In the genomic region with DNA sequence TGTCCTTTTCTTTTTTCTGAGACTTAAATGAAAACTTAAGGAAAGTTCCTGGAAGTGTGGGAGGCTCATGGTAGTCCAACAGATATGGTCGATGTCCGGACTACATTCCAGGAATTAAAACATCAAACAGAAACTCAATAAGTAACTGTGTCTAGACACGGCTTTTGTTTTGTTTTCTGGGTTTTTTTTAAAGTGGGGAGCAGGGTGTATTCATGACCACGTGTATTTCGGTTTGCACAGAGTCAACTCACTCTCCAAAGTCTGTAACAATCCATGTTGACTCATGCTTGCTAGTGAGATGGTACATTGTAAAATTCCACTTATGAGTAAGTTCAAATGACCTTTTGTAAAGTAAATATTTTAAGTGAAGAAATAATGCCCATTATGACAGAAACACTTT, we compare ENCODE assay signal across 24 mouse cellular contexts.
"Had no signal": no experiment of that assay in that cellular context is flagged by ENCODE, and none has a peak within 500 bp of the region (broad histone marks: within the 10 kb centered on the region; RNA-seq: fewer than 3 reads in every experiment).

No protein-coding gene starts in this region.

- H3K4me1 ChIP-seq: limb, embryonic 10.5 days; limb, embryonic 13.5 days; liver, embryonic 12.5 days; liver, embryonic 15.5 days; lung, embryonic 15.5 days; megakaryocyte, embryonic 14.5 days; neural tube, embryonic 13.5 days had no signal

- H3K27me3 ChIP-seq: limb, embryonic 13.5 days; liver, embryonic 12.5 days; liver, embryonic 15.5 days; lung, embryonic 15.5 days; megakaryocyte, embryonic 14.5 days; neural tube, embryonic 13.5 days had no signal

- H3K9me3 ChIP-seq: limb, embryonic 10.5 days; limb, embryonic 13.5 days; liver, embryonic 12.5 days; liver, embryonic 15.5 days; lung, embryonic 15.5 days; neural tube, embryonic 13.5 days had no signal

- H3K4me3 ChIP-seq: layer of hippocampus, adult 2 months; limb, embryonic 10.5 days; limb, embryonic 13.5 days; liver, embryonic 12.5 days; liver, embryonic 15.5 days; lung, embryonic 15.5 days; megakaryocyte, embryonic 14.5 days; neural tube, embryonic 13.5 days had no signal

- H3K27ac ChIP-seq: kidney, postnatal 0 days; layer of hippocampus, adult 2 months; limb, embryonic 10.5 days; limb, embryonic 13.5 days; liver, embryonic 12.5 days; liver, embryonic 15.5 days; lung, embryonic 15.5 days; neural tube, embryonic 13.5 days; stomach, postnatal 0 days had no signal

- H3K36me3 ChIP-seq: limb, embryonic 10.5 days; limb, embryonic 13.5 days; liver, embryonic 12.5 days; liver, embryonic 15.5 days; lung, embryonic 15.5 days; neural tube, embryonic 13.5 days had no signal

- DNase-seq: kidney, adult 8-10 months; kidney, postnatal 25 days; layer of hippocampus, adult 9-11 months; liver; lung, adult 18-20 months; lung, postnatal 10 days; lung, postnatal 36 days; midbrain, embryonic 14.5 days; retina, postnatal 1 day; right cerebral cortex, postnatal 25 days; thymus, adult 18-20 months; thymus, postnatal 36 days had no signal

- H3K9ac ChIP-seq: limb, embryonic 13.5 days; liver, embryonic 12.5 days; liver, embryonic 15.5 days; lung, embryonic 15.5 days; neural tube, embryonic 13.5 days had no signal

- ATAC-seq: intestine, postnatal 0 days; liver, embryonic 12.5 days had no signal

- H3K4me2 ChIP-seq: limb, embryonic 13.5 days; liver, embryonic 12.5 days; liver, embryonic 15.5 days; lung, embryonic 15.5 days; midbrain, embryonic 11.5 days; neural tube, embryonic 13.5 days had no signal
